Mouse (Mus musculus) layer of hippocampus, adult 2 months (tissue): ENCODE results near the gene Patz1. TPM values are rescaled to one million over a fixed set of nuclear protein-coding genes. Genes with fewer than 3 reads are reported as not detected.

Experiments used
- DNase-seq, 2 experiments: peaks; one replicate each; pipeline ENCODE4 v3.0.0; 2022; ENCODE audit warnings: low spot score in 2 of 2
- H3K27ac ChIP-seq: fragments of 200-600 bp; 2 replicates; pipeline ENCODE4 v1.8.1; 2022
- H3K4me3 ChIP-seq: fragments of 200-600 bp; 2 replicates; pipeline ENCODE4 v1.8.1; 2022; ENCODE audit warnings: mild to moderate bottlenecking
- CTCF ChIP-seq: fragments of 200-600 bp; conservative IDR thresholded peaks from 2 replicates; pipeline ENCODE4 v1.8.1; 2022; ENCODE audit warnings: antibody characterized with exemption, mild to moderate bottlenecking, moderate library complexity
- long read RNA-seq, 2 experiments: library from polyadenylated mRNA; stranded (forward); transcript quantifications; one replicate each; pipeline ENCODE4 v2.0.0; 2021; ENCODE audit warnings: borderline mapping rate in 2 of 2
- total RNA-seq, 2 experiments: library from RNA; stranded (reverse); gene quantifications; 2 replicates each; pipeline ENCODE4 v1.2.3; 2021

Patz1 gene
- total RNA-seq = 10 to 100 TPM; 55.5 to 56.6 TPM
- long read RNA-seq, experiment 1, transcript Patz1-203 (3 exons, 2,930 nt) = major isoform, 8 of 23 reads
- long read RNA-seq, experiment 1, transcript Patz1-201 (4 exons, 3,118 nt) = major isoform, 8 of 23 reads
- long read RNA-seq, experiment 1, partial matches to known transcripts = 0 of 23 reads
- long read RNA-seq, experiment 1, other reads (novel, unspliced or antisense) = 3 of 23 reads
- long read RNA-seq, experiment 2, transcript Patz1-201 (4 exons, 3,118 nt) = major isoform, 9 of 21 reads
- long read RNA-seq, experiment 2, transcript Patz1-203 (3 exons, 2,930 nt) = minor isoform, 6 of 21 reads
- long read RNA-seq, experiment 2, partial matches to known transcripts = 0 of 21 reads
- long read RNA-seq, experiment 2, other reads (novel, unspliced or antisense) = 3 of 21 reads

DNA sequence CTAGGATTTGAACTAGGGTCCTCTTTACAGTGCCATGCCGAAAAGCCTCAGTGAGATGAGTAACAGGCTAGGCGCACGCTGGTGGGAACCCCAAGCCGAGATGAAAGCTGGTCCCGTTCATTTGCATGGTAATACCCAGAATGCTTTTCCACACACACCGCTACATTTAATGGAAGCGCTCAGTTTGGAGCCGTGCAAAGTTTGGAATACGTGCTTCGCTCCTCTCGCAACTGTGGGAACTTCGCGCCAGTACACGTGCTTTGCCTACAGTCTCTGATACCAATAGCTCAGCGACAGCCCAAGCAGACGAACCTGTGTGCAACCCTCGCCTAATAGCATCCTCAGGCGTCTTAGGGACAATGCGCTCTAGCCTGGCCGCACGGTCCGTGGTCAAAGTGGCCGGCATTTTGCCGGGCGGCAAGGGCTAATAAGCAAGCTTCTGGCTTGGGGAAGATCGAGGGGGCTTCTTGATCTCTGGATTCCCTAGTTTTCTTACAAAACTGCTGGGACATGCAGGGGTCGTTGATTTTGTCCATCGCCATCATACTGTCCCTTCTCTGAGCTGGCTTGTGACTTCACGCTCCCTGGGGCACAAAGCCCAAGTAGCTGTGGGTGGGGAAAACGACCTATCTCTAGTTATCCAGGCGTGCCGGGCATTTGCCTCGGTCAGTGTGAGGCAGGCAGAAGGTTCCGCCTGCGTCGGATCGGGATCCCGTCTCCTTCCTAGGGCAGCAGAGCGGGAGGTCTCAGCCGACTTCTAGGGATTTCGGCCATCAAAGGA lies at the start of gene Patz1:
Gene Patz1 (plus strand): TSS at position 354 of the 781 bp plus-strand sequence.
- H3K27ac ChIP-seq = peak within 1 kb of the TSS; percentile 100
- no peak for TF ChIP-seq CTCF
- DNase-seq = peak; percentile 34 to 41

DNA sequence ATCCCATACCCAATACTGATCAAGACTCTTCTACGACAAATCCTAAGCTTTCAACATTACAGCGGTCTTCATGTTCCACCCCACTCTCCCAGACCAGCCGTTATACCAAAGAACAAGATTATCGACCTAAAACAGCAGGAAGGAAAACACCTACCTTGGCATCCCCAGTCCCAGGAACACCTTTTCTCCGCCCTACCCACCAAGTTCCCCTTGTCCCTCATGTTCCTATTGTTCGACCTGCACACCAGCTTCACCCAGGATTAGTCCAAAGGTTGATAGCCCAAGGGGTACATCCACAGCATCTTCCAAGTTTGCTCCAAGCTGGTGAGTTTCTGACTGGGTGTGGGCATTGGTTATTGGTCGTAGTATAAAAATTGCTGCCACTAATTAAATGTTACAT lies 46.3 kb upstream of the Patz1 start:
- H3K27ac ChIP-seq = no peak overlapping the region
- TF ChIP-seq CTCF = no peak
- DNase-seq = no peak
- H3K4me3 ChIP-seq = no peak overlapping the region

More for the DNA sequence above, at the start of gene Patz1:
- peak within 1 kb of the TSS; percentile 97 for H3K4me3 ChIP-seq

GRCm38 (mm10) chr11:3243771-3244170 lies 44.9 kb upstream of the Patz1 start:
- no peak overlapping the region for H3K4me3 ChIP-seq
- TF ChIP-seq CTCF = no peak
- peak overlapping the region; percentile 12; the same call in 1 of the 2 replicates for H3K27ac ChIP-seq
- DNase-seq = peak in 1 of 2 experiments; percentile 32

GRCm38 (mm10) chr11:3247387-3247786 lies 41.3 kb upstream of the Patz1 start:
- Histone ChIP-seq H3K4me3 (no peak overlapping the region), H3K27ac (no peak overlapping the region)
- no peak for TF ChIP-seq CTCF
- no peak for DNase-seq

DNA sequence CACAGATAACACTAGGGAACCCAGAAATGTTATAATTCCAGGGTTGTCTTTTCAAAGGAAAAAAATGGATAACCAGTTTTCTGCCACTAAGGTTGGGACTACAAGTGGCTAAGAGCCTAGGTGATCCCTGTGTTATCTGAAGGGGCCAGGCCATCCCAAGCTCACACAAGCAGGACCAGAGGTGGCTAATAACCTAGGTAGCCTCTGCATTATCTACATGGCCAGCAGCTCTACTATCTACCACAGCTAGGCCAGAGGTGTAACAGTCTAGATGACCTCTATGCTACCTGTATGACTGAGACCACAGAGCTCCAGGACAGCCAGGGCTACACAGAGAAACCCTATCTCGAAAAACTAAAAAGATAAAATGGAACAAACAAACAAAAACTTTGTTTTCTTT lies 29.1 kb upstream of the Patz1 start:
- Histone ChIP-seq H3K4me3 (no peak overlapping the region), H3K27ac (no peak overlapping the region)
- no peak for DNase-seq
- TF ChIP-seq CTCF = no peak

DNA sequence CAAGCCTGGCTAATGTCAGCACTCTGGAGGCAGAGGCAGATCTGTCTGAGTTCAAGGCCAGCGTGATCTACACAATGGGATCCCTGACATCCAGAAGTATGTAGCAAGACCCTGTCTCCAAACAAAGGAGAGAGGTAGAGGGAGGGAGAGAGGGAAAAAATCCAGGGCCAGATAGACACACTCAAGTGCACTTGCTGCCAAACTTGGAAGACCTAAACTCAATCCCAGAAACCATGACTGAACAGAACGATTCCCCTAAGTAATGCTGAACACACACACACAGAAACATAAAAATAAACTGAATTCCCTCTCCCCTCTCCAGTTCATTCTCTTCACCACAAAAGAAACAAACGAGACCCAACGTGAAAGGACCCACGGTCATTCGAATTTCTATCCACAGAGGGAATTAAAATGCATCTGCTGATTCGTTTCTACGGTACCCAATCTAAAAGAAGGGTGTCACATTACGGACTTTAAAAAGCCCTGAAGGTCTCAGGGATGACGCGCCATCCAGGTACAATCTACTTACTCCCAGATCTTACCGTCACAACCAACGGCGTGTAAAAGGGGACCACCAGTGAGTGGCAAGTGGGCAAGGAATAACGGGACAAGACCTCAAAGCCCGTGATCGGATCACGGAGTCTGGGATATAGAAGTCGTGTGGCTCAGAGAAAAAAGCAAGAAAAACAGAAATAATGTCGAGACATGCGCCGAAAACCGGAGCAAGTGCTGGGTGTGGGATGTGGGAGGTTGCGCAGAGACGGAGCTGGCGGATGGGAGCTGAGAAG lies 23.2 kb upstream of the Patz1 start:
- Histone ChIP-seq H3K4me3 (peak overlapping the region; percentile 99), H3K27ac (peak overlapping the region; percentile 95)
- no peak for DNase-seq
- no peak for TF ChIP-seq CTCF

DNA sequence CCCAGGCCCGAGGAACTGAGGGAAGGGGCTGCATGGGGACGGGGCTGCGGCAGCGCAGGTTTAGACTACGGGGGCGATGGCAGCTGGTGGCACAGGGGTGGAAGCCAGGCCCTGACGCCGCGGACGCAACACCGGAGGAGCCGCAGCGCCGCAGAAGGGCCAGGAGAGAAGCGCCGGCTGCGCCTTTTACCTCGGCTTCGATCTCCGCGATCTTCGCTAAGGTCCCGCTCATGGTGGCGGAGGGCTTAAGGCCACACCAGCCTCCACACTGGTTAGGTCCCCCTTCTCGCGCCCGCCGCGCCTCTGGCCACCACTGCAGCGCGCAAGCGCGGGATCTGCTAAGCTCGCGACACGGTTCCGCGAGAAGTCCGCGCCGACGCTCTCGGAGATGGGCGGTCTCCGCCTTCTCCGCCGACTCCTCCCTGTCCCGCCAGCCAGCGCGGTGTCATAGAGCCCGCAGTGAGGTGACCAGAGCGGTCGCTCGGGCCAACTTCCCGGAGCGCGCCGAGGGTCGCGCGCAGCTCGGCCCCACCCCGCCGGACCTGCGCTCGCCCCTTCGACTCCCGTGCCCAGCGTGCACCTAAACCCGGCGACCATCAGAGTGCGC lies 22.5 kb upstream of the Patz1 start, which contains the start of gene Drg1:
Gene Drg1 (minus strand): TSS at position 337 of the 607 bp plus-strand sequence.
- peak; percentile 41 for TF ChIP-seq CTCF
- H3K27ac ChIP-seq = peak within 1 kb of the TSS; percentile 95
- peak; percentile 92 to 95 for DNase-seq

GRCm38 (mm10) chr11:3267133-3267532 lies 21.5 kb upstream of the Patz1 start:
- TF ChIP-seq CTCF = peak; percentile 29
- Histone ChIP-seq H3K27ac (no peak overlapping the region; the same call in 1 of the 2 replicates), H3K4me3 (peak overlapping the region; percentile 99)
- no peak for DNase-seq

More for the DNA sequence above, 22.5 kb upstream of the Patz1 start, which contains the start of gene Drg1:
- H3K4me3 ChIP-seq = peak within 1 kb of the TSS; percentile 99

DNA sequence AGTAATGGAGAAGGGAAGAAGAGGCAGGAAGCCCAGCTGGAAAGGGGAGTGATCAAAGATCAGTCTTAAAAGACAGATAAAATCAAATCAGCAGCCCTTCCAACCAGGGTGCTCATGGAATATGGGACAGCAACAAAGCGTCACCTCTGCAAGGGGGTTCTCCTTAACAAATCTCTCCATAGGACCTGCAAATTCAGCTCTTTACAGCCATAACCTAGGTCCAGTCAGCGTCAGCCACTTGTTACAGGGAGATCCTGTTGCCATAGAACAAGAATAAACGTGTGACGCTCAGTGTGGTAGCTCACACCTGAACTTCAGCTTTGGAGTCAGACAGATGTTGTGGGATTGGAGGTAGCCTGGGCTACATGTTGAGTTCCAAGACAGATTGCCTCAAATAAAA lies 19.4 kb upstream of the Patz1 start:
- no peak for TF ChIP-seq CTCF
- H3K4me3 ChIP-seq = no peak overlapping the region
- no peak overlapping the region for H3K27ac ChIP-seq
- DNase-seq = no peak

DNA sequence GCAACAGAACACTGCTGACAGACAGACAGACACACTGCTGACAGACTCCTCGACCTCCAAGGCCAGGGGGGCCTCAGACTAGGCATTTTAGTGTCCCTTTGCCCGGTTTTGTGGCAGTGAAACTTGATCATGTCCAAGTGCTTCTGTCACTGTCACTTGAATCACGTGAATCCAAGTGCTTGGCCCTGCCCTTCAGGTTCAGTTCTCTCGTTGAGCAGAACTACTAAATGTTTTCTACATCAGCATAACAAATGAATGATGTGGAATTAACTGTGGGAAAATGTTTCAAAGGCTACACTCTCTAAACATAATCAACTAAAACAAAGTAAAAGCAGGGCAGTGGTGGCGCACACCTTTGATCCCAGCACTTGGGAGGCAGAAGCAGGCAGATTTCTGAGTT lies 10.3 kb upstream of the Patz1 start:
- Histone ChIP-seq H3K27ac (no peak overlapping the region), H3K4me3 (no peak overlapping the region)
- no peak for TF ChIP-seq CTCF
- DNase-seq = no peak

DNA sequence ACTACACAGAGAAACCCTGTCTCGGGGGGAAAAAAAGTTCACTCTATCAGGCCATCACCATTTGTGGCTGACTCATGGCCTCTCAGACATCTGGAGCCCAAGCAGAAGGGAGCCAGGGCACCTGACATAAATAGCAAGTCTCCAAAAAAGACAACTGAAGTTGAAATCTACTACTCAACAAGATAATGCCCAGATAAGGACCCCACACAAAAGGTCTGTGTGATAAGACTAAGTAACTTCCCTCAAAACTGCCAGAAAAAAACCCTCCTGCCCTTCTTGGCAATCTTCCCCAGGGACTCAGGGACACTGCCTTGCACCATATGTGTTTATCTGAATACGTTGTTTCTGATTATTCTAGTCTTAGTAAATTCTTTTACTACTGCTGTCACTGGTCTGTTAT lies 8.9 kb upstream of the Patz1 start:
- DNase-seq = no peak
- H3K4me3 ChIP-seq = no peak overlapping the region
- no peak for TF ChIP-seq CTCF
- no peak overlapping the region for H3K27ac ChIP-seq

DNA sequence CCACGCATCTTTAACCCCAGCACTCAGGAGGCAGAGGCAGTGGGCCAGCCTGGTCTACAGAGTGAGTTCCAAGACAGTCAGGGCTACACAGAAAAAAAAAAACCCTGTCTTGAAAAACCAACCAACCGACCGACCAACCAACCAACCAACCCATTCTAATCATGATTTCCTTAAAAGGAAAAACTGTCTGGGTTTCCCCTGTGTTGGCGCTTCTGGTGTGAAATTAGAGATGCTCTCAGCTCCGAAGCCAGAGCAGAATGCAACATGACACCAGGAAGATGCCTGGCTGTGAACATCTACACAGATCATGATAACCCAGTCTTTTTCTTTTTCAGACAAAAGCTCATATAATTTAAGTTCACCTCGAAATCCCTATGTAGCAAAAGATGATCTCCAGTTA lies 5.8 kb upstream of the Patz1 start:
- no peak overlapping the region for H3K4me3 ChIP-seq
- no peak for DNase-seq
- no peak overlapping the region for H3K27ac ChIP-seq
- no peak for TF ChIP-seq CTCF
